Mouse (Mus musculus) kidney, adult 2 months (tissue): ENCODE data around the gene Hes6.

Experiments used
- CTCF ChIP-seq: fragments of 200-500 bp; conservative IDR thresholded peaks from 2 replicates; pipeline ENCODE4 v1.5.1; 2011; ENCODE audit warnings: low read depth, mild to moderate bottlenecking, control low read depth, low read length, moderate library complexity, mixed read lengths; ENCODE audit not compliant: insufficient read depth, insufficient read length
- POLR2A ChIP-seq: fragments of 200-500 bp; IDR thresholded peaks from one replicate; pipeline ENCODE4 v1.6.1; 2011; ENCODE audit warnings: low read depth, low read length, control low read depth

DNA sequence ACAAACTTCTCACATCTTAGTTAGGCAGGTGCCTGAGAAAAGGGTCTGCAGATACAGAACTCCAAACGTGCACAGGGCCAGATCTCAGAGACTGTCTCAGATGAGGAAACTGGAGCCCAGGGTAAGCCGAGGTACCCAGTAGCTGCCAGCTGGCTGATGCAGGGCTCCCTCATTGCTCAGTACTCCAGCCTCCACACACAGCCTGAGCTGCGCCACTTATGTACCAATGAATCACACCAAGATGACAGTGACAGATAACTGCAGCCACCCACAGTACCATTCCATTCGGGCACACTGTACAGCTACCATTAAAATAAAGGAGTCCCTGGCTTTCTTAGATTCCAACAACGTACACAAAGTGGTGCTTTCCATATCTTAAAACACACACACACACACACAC is 43.9 kb upstream of the Hes6 start:
- TF ChIP-seq POLR2A (no peak), CTCF (no peak)
